Mouse (Mus musculus) hindbrain, embryonic 12.5 days (tissue): ENCODE measurements at regions not wholly inside any gene's neighbourhood (a gene's known extent, or its start where the extent isn't known, plus 50 kb on each side); places are given as distances from the start of the nearest gene placed in this dataset.
A peak's percentile ranks its signal among the peaks of the same experiment; 100 is the strongest.

Source experiments
- ATAC-seq: fragments of 200-750 bp; cut with Nextera tagmentation; 2 replicates; pipeline ENCODE4 v1.8.0; 2017; ENCODE audit warnings: moderate TSS enrichment; ENCODE audit not compliant: low FRiP score
- H3K27ac ChIP-seq: fragments of 300-500 bp; sonication (generic); 2 replicates; pipeline ENCODE4 v1.5.1; 2016; ENCODE audit warnings: mild to moderate bottlenecking
- H3K27me3 ChIP-seq: fragments of 300-500 bp; sonication (generic); 2 replicates; pipeline ENCODE4 v1.6.1; 2016; ENCODE audit warnings: mild to moderate bottlenecking
- H3K36me3 ChIP-seq: fragments of 300-500 bp; sonication (generic); 2 replicates; pipeline ENCODE4 v1.6.1; 2016; ENCODE audit warnings: mild to moderate bottlenecking
- H3K4me1 ChIP-seq: fragments of 300-500 bp; sonication (generic); 2 replicates; pipeline ENCODE4 v1.6.1; 2016
- H3K4me2 ChIP-seq: fragments of 300-500 bp; sonication (generic); replicated peaks from 2 replicates; pipeline ENCODE4 v1.6.1; 2016; ENCODE audit warnings: mild to moderate bottlenecking
- H3K4me3 ChIP-seq: fragments of 300-500 bp; sonication (generic); 2 replicates; pipeline ENCODE4 v1.5.1; 2016; ENCODE audit warnings: mild to moderate bottlenecking
- H3K9ac ChIP-seq: fragments of 300-500 bp; sonication (generic); 2 replicates; pipeline ENCODE4 v1.6.1; 2016; ENCODE audit warnings: mild to moderate bottlenecking, moderate library complexity
- H3K9me3 ChIP-seq: fragments of 300-500 bp; sonication (generic); replicated peaks from 2 replicates; pipeline ENCODE4 v1.6.1; 2016; ENCODE audit warnings: mild to moderate bottlenecking
- WGBS: fragments of 180-500 bp; shearing (Covaris S2); methylation state at CpG from one replicate; pipeline ENCODE4 v1.1.7; 2016; 5-methylcytosine and 5-hydroxymethylcytosine counted together

- H3K4me3 ChIP-seq: no peak overlapping the region
- H3K27me3 ChIP-seq: no peaks in the 10 kb centered on the region
- no peaks in the 10 kb centered on the region for H3K9me3 ChIP-seq
- no peak overlapping the region for H3K27ac ChIP-seq
- ATAC-seq: no peak
- no peaks in the 10 kb centered on the region for H3K36me3 ChIP-seq
- H3K4me2 ChIP-seq: no peak overlapping the region
- 98% methylated on average over 1 of the region's 1 CpGs for whole genome bisulfite sequencing
- no peaks in the 10 kb centered on the region for H3K4me1 ChIP-seq
- no peak overlapping the region for H3K9ac ChIP-seq
Observed at GRCm38 (mm10) chr14:40063371-40063770, 590.5 kb upstream of the Nrg3 start.

GRCm38 (mm10) chr14:40041879-40042278 is 569.0 kb upstream of the Nrg3 start:
- no peak overlapping the region for H3K4me2 ChIP-seq
- H3K27me3 ChIP-seq: no peaks in the 10 kb centered on the region
- H3K9ac ChIP-seq: no peak overlapping the region
- H3K36me3 ChIP-seq: no peaks in the 10 kb centered on the region
- ATAC-seq: peak; percentile 75; the same call in 1 of the 2 replicates
- no peaks in the 10 kb centered on the region for H3K9me3 ChIP-seq
- no peak overlapping the region for H3K27ac ChIP-seq
- H3K4me1 ChIP-seq: no peaks in the 10 kb centered on the region
- H3K4me3 ChIP-seq: no peak overlapping the region

- Histone ChIP-seq H3K27ac (no peak overlapping the region), H3K27me3 (no peaks in the 10 kb centered on the region), H3K9ac (no peak overlapping the region), H3K4me3 (no peak overlapping the region), H3K36me3 (no peaks in the 10 kb centered on the region), H3K4me1 (no peaks in the 10 kb centered on the region), H3K9me3 (no peaks in the 10 kb centered on the region), H3K4me2 (no peak overlapping the region)
- WGBS: 70% methylated on average over 1 of the region's 1 CpGs
- ATAC-seq: no peak
Observed at GRCm38 (mm10) chr14:40036173-40036572, 563.3 kb upstream of the Nrg3 start.

- Histone ChIP-seq H3K36me3 (no peaks in the 10 kb centered on the region), H3K4me2 (no peak overlapping the region), H3K9me3 (no peaks in the 10 kb centered on the region; the same call in 1 of the 2 replicates), H3K4me1 (no peaks in the 10 kb centered on the region), H3K4me3 (no peak overlapping the region), H3K27ac (no peak overlapping the region), H3K9ac (no peak overlapping the region), H3K27me3 (no peaks in the 10 kb centered on the region)
- 76% methylated on average over 1 of the region's 1 CpGs for WGBS
- ATAC-seq: no peak
Observed at GRCm38 (mm10) chr14:40015261-40015660, 542.4 kb upstream of the Nrg3 start.

GRCm38 (mm10) chr14:40014646-40015045 is 541.8 kb upstream of the Nrg3 start:
- WGBS: 63% methylated on average over 1 of the region's 1 CpGs
- Histone ChIP-seq H3K27ac (no peak overlapping the region), H3K4me2 (no peak overlapping the region), H3K4me3 (no peak overlapping the region), H3K9me3 (no peaks in the 10 kb centered on the region), H3K27me3 (no peaks in the 10 kb centered on the region), H3K4me1 (no peaks in the 10 kb centered on the region), H3K36me3 (no peaks in the 10 kb centered on the region), H3K9ac (no peak overlapping the region)
- no peak for ATAC-seq

- Histone ChIP-seq H3K4me2 (0 out of 2 replicates have a peak overlapping the region, but pooled peaks have one; percentile 1), H3K9me3 (no peaks in the 10 kb centered on the region), H3K9ac (no peak overlapping the region), H3K36me3 (no peaks in the 10 kb centered on the region), H3K4me3 (no peak overlapping the region), H3K4me1 (no peaks in the 10 kb centered on the region), H3K27me3 (no peaks in the 10 kb centered on the region), H3K27ac (no peak overlapping the region)
- ATAC-seq: peak; percentile 78
- 34% methylated on average over 8 of the region's 8 CpGs for WGBS
Observed at GRCm38 (mm10) chr14:40009781-40010551, 537.1 kb upstream of the Nrg3 start.
